Mouse (Mus musculus): ENCODE results near the gene Trpm5.
A peak's percentile ranks its signal among the peaks of the same experiment; 100 is the strongest.

Trpm5 gene

GRCm38 (mm10) chr7:143094592-143095553, at the start of gene Trpm5:
Gene Trpm5, minus strand, starts transcription at chr7:143094642.
- peak in 1 of 2 experiments; percentile 61 for DNase-seq (ENCODE audit: low spot score in 2 of 2)

- DNase-seq (ENCODE audit: low spot score in 2 of 2) = no peak
Observed at GRCm38 (mm10) chr7:143142680-143143079, 48.2 kb upstream of the Trpm5 start.

GRCm38 (mm10) chr7:143139932-143140331, 45.5 kb upstream of the Trpm5 start:
- no peak for DNase-seq (ENCODE audit: low spot score in 2 of 2)

GRCm38 (mm10) chr7:143138789-143139188, 44.3 kb upstream of the Trpm5 start:
- DNase-seq (ENCODE audit: low spot score in 2 of 2) = peak in 1 of 2 experiments; percentile 51

- no peak for DNase-seq (ENCODE audit: low spot score in 2 of 2)
Observed at GRCm38 (mm10) chr7:143136561-143136960, 42.1 kb upstream of the Trpm5 start.

GRCm38 (mm10) chr7:143136125-143136524, 41.7 kb upstream of the Trpm5 start:
- DNase-seq (ENCODE audit: low spot score in 2 of 2) = no peak

- DNase-seq (ENCODE audit: low spot score in 2 of 2) = no peak
Observed at GRCm38 (mm10) chr7:143132815-143133214, 38.4 kb upstream of the Trpm5 start.

GRCm38 (mm10) chr7:143124902-143125301, 30.5 kb upstream of the Trpm5 start:
- no peak for DNase-seq (ENCODE audit: low spot score in 2 of 2)

- DNase-seq (ENCODE audit: low spot score in 2 of 2) = no peak
Observed at GRCm38 (mm10) chr7:143123876-143124669, 29.6 kb upstream of the Trpm5 start.

- DNase-seq (ENCODE audit: low spot score in 2 of 2) = no peak
Observed at GRCm38 (mm10) chr7:143122191-143122590, 27.7 kb upstream of the Trpm5 start.

GRCm38 (mm10) chr7:143119826-143120225, 25.4 kb upstream of the Trpm5 start:
- no peak for DNase-seq (ENCODE audit: low spot score in 2 of 2)

- no peak for DNase-seq (ENCODE audit: low spot score in 2 of 2)
Observed at GRCm38 (mm10) chr7:143119407-143119806, 25.0 kb upstream of the Trpm5 start.

- no peak for DNase-seq (ENCODE audit: low spot score in 2 of 2)
Observed at GRCm38 (mm10) chr7:143116521-143116920, 22.1 kb upstream of the Trpm5 start.

- DNase-seq (ENCODE audit: low spot score in 2 of 2) = no peak
Observed at GRCm38 (mm10) chr7:143114773-143115172, 20.3 kb upstream of the Trpm5 start.

- DNase-seq (ENCODE audit: low spot score in 2 of 2) = no peak
Observed at GRCm38 (mm10) chr7:143112395-143112794, 18.0 kb upstream of the Trpm5 start.

- DNase-seq (ENCODE audit: low spot score in 2 of 2) = no peak
Observed at GRCm38 (mm10) chr7:143111719-143112118, 17.3 kb upstream of the Trpm5 start.

- DNase-seq (ENCODE audit: low spot score in 2 of 2) = no peak
Observed at GRCm38 (mm10) chr7:143110803-143111202, 16.4 kb upstream of the Trpm5 start.

- DNase-seq (ENCODE audit: low spot score in 2 of 2) = no peak
Observed at GRCm38 (mm10) chr7:143109696-143110095, 15.3 kb upstream of the Trpm5 start.

- no peak for DNase-seq (ENCODE audit: low spot score in 2 of 2)
Observed at GRCm38 (mm10) chr7:143108996-143109660, 14.7 kb upstream of the Trpm5 start.

GRCm38 (mm10) chr7:143108200-143108599, 13.8 kb upstream of the Trpm5 start:
- no peak for DNase-seq (ENCODE audit: low spot score in 2 of 2)

GRCm38 (mm10) chr7:143106672-143107465, 12.4 kb upstream of the Trpm5 start:
- peak in 1 of 2 experiments; percentile 26 for DNase-seq (ENCODE audit: low spot score in 2 of 2)

All from right cerebral cortex, postnatal 10 days (tissue).